Mouse (Mus musculus) ES-Bruce4 (cell line): ENCODE data around the gene Anxa4. TPM values are rescaled to one million over a fixed set of nuclear protein-coding genes. Genes with fewer than 3 reads are reported as not detected.

Experiments used
- H3K27ac ChIP-seq: 2 replicates; pipeline ENCODE4 v1.5.1; 2012; ENCODE audit warnings: low read length, inconsistent platforms; ENCODE audit not compliant: insufficient read depth
- H3K27me3 ChIP-seq: 2 replicates; pipeline ENCODE4 v1.6.1; 2012; ENCODE audit warnings: mild to moderate bottlenecking, low read length, inconsistent platforms; ENCODE audit not compliant: control insufficient read depth, poor library complexity, insufficient read depth, severe bottlenecking
- H3K36me3 ChIP-seq: 2 replicates; pipeline ENCODE4 v1.6.1; 2012; ENCODE audit warnings: inconsistent platforms, mild to moderate bottlenecking, low read length, moderate library complexity; ENCODE audit not compliant: control insufficient read depth, poor library complexity, insufficient read depth, severe bottlenecking
- H3K4me1 ChIP-seq: one replicate; pipeline ENCODE4 v1.8.1; 2011; ENCODE audit warnings: low read length; ENCODE audit not compliant: control insufficient read depth, insufficient read depth
- H3K4me3 ChIP-seq: 2 replicates; pipeline ENCODE4 v1.5.1; 2011; ENCODE audit warnings: low read depth, mild to moderate bottlenecking, low read length
- H3K9ac ChIP-seq: 2 replicates; pipeline ENCODE4 v1.6.1; 2012; ENCODE audit warnings: low read depth, mild to moderate bottlenecking, inconsistent platforms; ENCODE audit not compliant: poor library complexity, severe bottlenecking
- H3K9me3 ChIP-seq: replicated peaks from 2 replicates; pipeline ENCODE4 v1.6.1; 2012; ENCODE audit warnings: mild to moderate bottlenecking, low read length, inconsistent platforms; ENCODE audit not compliant: control insufficient read depth, poor library complexity, insufficient read depth, severe bottlenecking
- CTCF ChIP-seq: IDR thresholded peaks from one replicate; pipeline ENCODE4 v1.8.1; 2011; ENCODE audit warnings: low read depth, low read length
- EP300 ChIP-seq: IDR thresholded peaks from 2 replicates; pipeline ENCODE4 v1.6.1; 2011; ENCODE audit warnings: low read depth, low read length; ENCODE audit not compliant: insufficient read depth
- POLR2A ChIP-seq: IDR thresholded peaks from one replicate; pipeline ENCODE4 v1.8.1; 2011; ENCODE audit warnings: low read length; ENCODE audit not compliant: insufficient read depth
- polyA plus RNA-seq: library from polyadenylated mRNA; stranded (reverse); fragments of >200 nt; gene quantifications from 2 replicates; pipeline ENCODE4 v1.2.4, GENCODE M21; 2011; ENCODE audit warnings: low read depth; ENCODE audit not compliant: missing spikeins, insufficient read depth, insufficient read length

The Anxa4 gene
- polyA plus RNA-seq, 1 experiment = 36.7 TPM

DNA sequence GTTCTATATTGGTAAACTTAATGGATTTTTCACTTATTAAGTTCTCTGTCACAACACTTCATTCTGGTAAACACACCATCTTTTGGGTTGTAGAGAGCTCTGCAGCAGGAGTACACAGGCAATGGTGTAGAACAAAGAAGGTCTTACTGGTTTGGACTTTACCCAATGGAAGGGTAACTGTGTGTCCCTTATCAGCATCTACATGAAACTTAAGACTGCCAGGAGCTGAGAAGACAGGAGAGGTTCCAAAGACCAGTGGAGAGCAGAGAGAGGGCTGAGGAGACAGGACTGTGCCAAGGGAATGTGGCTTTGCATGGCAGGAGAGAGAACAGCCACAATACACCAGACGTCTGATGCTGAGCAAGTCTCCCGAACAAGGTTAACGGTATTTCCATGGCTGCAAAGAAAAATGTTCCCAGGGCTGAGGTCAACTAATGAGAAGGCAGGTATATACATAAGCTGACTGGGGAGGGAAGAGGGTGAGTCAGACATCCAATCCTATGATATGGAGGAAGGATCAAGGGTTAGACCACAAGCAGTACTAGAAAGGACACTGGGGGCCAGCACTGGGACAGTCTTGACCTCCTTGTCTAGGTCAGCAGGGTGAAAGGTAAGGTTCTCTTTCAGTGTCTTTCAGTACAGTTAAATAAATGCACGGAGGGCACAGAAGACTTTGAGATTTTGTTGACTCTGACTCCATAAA lies 85.2 kb downstream of the Anxa4 start:
- no peaks in the 10 kb centered on the region for H3K9me3 ChIP-seq
- H3K4me1 ChIP-seq = no peaks in the 10 kb centered on the region
- no peak overlapping the region for H3K27ac ChIP-seq
- no peak for TF ChIP-seq EP300
- no peak for TF ChIP-seq POLR2A
- TF ChIP-seq CTCF = no peak
- peaks cover 5% of the 10 kb centered on the region; the same call in 1 of the 2 replicates for H3K36me3 ChIP-seq
- H3K27me3 ChIP-seq = no peaks in the 10 kb centered on the region
- no peak overlapping the region for H3K9ac ChIP-seq
- no peak overlapping the region for H3K4me3 ChIP-seq

DNA sequence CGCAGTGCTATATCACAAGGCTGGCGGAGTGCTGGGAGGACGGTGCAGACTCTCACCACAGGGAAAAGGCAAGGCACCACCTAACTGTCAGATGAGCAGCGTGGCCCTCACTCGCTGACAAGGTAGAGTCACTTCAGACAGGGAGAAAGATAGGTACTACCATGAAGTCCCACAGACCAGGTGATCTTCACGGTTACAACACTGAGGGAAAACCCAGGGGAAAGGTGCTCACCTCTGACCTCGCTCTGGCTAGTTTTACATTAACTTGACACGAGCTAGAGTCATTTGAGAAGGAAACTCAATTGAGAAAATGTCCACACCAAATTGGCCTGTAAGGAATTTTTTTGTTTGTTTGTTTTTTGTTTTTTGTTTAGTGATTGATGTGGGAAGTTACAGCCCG lies 90.8 kb downstream of the Anxa4 start:
- Histone ChIP-seq H3K9ac (no peak overlapping the region), H3K4me1 (no peaks in the 10 kb centered on the region), H3K4me3 (no peak overlapping the region), H3K9me3 (no peaks in the 10 kb centered on the region), H3K27me3 (no peaks in the 10 kb centered on the region), H3K27ac (no peak overlapping the region), H3K36me3 (peaks cover 3% of the 10 kb centered on the region; the same call in 1 of the 2 replicates)
- no peak for TF ChIP-seq POLR2A
- no peak for TF ChIP-seq CTCF
- TF ChIP-seq EP300 = no peak

DNA sequence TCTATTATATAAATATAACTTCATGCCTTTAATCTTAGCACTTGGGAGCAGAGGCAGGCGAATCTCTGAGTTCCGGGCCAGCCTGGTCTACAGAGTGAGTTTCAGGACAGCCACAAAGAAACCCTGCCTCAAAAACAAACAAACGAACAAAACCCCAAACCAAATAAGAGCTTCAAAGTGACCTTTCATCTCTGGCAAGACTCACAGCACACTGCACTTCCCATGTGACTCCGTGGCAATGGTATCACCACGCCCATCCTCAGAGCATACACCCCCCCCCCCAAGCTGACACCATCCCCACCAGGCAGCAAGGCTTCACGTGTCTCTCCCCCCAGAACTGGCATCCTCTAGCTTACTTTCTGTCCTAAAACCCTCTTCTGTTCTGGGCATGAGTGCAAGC lies 95.5 kb downstream of the Anxa4 start:
- H3K36me3 ChIP-seq = no peaks in the 10 kb centered on the region
- no peak for TF ChIP-seq CTCF
- TF ChIP-seq POLR2A = no peak
- no peak for TF ChIP-seq EP300

DNA sequence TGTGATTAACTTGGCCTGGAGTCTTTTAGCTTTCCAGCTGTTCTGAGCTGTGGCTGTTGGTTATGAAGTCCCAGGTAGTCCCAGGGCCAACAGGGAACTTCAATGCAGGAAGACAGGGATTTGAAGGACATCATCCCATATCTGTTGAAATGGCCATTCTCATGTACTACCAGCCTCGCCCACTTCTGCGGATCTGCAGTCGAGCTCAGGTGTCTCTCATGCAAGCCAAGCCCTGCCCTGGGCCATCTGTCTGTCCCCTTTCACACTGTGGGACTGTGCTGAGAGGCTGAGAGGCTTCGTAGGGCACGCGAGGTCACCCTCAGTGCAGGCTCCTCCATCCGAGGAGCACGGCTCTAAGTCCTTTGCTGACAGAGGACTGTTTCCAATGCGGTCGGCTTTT lies 97.2 kb downstream of the Anxa4 start:
- no peak overlapping the region for H3K4me3 ChIP-seq
- H3K36me3 ChIP-seq = no peaks in the 10 kb centered on the region
- no peak overlapping the region for H3K9ac ChIP-seq
- H3K27ac ChIP-seq = no peak overlapping the region
- no peak for TF ChIP-seq POLR2A
- no peak for TF ChIP-seq EP300
- TF ChIP-seq CTCF = no peak
- no peaks in the 10 kb centered on the region for H3K9me3 ChIP-seq
- no peaks in the 10 kb centered on the region for H3K4me1 ChIP-seq
- no peaks in the 10 kb centered on the region for H3K27me3 ChIP-seq

More for the DNA sequence above, 95.5 kb downstream of the Anxa4 start:
- no peaks in the 10 kb centered on the region for H3K9me3 ChIP-seq
- no peak overlapping the region for H3K27ac ChIP-seq
- no peak overlapping the region for H3K4me3 ChIP-seq
- no peaks in the 10 kb centered on the region for H3K4me1 ChIP-seq
- no peaks in the 10 kb centered on the region for H3K27me3 ChIP-seq
- H3K9ac ChIP-seq = no peak overlapping the region

DNA sequence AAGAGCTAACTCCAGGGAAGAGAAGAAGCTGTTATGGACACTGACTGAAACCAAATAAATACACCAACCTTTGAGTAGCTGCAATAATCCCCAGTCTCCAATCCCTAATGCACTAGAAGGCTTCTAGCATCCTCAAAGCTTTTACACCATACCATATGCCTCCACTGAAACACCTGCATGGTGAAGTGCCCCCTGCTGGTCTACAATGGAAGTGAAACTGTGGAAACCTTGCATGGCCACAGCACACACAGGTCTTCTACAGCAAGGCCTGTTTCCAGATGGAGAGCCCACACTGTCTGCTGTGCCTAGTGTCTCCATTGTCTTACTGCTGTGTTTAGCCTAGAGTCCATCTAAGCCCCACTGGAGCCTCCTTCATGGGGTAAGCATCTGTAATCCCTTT lies 98.9 kb downstream of the Anxa4 start:
- no peak for TF ChIP-seq POLR2A
- peak; percentile 69 for TF ChIP-seq CTCF
- TF ChIP-seq EP300 = no peak
- Histone ChIP-seq H3K9me3 (no peaks in the 10 kb centered on the region), H3K27me3 (no peaks in the 10 kb centered on the region), H3K4me1 (no peaks in the 10 kb centered on the region), H3K36me3 (peaks cover 2% of the 10 kb centered on the region; the same call in 1 of the 2 replicates), H3K9ac (no peak overlapping the region), H3K4me3 (no peak overlapping the region), H3K27ac (no peak overlapping the region)

DNA sequence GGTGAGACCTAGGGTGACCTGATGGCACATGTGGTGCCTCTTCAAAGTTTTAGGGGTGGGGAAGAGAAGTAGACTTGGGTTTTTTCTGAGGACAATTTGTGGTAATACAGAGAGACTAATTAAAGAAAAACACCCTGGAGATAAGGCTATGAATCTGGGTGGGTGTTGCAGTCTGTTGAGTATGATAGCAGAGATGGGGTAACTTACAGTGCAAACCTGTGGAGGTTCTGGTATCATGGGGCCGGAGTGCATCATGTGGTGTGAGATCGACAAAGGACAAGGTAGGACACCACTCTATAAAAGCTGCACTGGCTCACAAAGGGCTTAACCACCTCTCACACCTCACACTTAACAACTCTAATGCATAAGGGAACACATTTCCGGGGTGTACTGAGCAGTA lies 103.7 kb downstream of the Anxa4 start:
- TF ChIP-seq EP300 (no peak), POLR2A (no peak), CTCF (no peak)
- Histone ChIP-seq H3K9me3 (no peaks in the 10 kb centered on the region), H3K4me1 (no peaks in the 10 kb centered on the region), H3K27ac (no peak overlapping the region), H3K9ac (no peak overlapping the region), H3K4me3 (no peak overlapping the region), H3K36me3 (peaks cover 2% of the 10 kb centered on the region; the same call in 1 of the 2 replicates), H3K27me3 (no peaks in the 10 kb centered on the region)
